Mouse (Mus musculus): ENCODE data around the gene Vash1. TPM values are rescaled to one million over a fixed set of nuclear protein-coding genes. Genes with fewer than 3 reads are reported as not detected.

Vash1 gene
- under 1 TPM in 1 of 3 experiments, not detected in 2; 0.21 TPM for polyA plus RNA-seq (2017; shearing (Covaris generic))

GRCm38 (mm10) chr12:86678591-86679545 lies at the start of gene Vash1:
TSS of gene Vash1 (plus strand) at chr12:86678700.
- ATAC-seq = no peak

- ATAC-seq = no peak
Measured at GRCm38 (mm10) chr12:86628783-86629172, 49.7 kb upstream of the Vash1 start.

DNA sequence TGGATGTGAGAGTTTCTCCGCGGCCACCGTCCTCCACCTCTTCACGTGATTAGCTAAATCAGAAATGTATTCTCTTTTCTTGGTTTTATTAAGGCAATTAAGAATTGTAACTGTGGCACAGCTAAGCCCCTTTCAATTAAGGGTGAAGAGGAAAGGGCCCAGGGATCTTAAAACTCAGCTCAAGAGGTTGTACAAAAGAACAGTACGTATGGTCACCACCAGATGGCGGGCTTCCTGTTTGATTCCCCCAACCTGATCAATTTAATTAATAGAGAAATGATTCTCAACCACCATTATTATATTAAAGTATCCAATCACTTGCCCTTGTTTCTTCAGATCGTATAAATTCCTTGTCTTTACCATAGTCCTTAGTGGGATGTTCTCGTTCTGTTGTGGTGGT lies 36.7 kb upstream of the Vash1 start:
- no peak for ATAC-seq

DNA sequence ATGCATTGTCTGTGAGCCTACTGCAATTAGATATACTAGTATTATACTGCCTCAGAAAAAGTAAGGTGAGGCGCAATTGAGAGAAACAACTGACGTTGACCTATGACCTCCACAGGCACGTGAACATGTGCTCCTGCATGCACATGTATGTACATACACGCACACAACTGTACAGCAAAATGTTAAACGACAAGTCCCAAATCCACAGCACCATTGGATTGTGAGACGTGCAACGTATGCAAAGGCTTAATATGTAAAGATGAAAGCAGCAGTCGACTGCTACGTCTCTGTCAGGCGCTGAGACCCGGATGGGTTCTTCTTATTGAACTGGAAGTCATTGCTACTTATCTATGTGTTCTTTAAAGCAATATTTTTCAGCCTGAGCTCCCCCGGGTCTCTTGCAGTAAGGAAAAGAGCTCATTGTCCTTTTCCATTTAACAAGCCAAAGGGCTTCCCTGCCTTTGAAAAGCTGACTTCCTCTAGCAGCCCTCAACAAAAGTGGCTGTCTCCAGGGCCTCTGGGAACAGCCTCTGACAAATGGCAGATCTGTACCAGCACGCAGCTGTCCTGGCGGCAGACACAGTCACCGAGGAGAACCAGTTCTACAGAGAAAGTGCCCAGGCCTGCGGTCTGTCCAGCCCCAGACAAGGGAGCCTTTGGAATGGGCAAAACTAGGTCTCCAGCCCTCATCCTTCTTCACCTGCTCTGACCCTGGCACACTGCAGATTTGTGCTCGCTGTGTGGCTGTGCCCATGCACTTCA lies 33.8 kb upstream of the Vash1 start:
- ATAC-seq = no peak

DNA sequence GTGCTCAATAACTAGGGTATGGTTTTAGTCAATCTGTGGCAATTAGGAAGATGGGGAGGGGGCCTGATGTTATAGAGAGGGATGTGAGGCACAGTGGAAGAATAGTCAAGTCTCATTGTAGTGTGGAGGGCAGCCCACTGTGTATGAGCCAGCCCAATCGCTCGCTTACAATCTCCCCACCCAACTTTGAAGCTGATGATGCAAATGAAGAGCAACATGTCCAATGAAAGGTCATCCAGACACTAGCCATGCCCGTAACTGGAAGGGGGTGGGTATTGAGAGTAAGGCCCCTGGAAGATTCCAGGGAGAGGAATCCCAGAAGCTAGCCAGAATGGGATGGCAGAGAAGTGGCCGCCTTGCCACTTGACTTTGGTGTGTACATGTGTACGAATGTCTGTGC lies 33.0 kb upstream of the Vash1 start:
- ATAC-seq = no peak

GRCm38 (mm10) chr12:86646831-86647230 lies 31.7 kb upstream of the Vash1 start:
- ATAC-seq = no peak

DNA sequence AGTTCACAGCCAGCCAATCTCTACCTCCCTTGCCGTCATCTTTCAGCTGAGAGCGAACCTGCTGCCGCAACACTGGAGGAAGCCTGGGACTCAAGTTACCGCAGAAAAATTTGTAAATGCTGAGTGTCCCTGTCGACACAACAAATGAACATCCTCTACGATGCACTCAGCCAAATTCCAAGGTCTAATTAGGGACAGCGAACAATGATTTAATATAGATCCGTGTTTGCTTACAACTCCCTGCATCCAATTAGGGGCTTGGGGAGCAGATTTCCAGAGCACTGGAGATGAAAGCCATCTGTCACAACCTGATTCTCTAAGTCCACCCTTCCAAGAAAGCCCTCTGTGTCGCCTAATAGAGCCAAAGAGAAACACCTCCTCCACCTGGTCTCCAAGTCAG lies 31.2 kb upstream of the Vash1 start:
- no peak for ATAC-seq

DNA sequence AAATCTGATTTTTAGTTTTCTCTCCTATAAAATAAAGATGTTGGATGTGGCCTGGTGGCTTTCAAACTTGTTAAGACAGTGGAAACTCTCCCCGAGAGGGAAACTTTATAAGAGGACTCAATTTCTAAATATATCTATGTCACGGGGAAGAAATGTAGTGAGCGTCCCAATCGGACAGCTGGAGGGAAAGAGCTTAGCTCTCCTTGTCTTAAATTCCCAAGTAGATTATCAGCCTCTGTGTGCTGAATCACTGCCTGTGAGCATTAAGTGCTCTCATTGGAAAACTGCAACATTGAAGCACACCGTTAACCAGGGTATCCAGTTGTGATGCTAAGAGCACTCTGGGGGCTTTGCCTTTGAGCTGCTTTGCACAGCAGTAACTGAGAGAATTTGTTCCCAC lies 30.8 kb upstream of the Vash1 start:
- no peak for ATAC-seq

GRCm38 (mm10) chr12:86648489-86648888 lies 30.0 kb upstream of the Vash1 start:
- no peak for ATAC-seq

DNA sequence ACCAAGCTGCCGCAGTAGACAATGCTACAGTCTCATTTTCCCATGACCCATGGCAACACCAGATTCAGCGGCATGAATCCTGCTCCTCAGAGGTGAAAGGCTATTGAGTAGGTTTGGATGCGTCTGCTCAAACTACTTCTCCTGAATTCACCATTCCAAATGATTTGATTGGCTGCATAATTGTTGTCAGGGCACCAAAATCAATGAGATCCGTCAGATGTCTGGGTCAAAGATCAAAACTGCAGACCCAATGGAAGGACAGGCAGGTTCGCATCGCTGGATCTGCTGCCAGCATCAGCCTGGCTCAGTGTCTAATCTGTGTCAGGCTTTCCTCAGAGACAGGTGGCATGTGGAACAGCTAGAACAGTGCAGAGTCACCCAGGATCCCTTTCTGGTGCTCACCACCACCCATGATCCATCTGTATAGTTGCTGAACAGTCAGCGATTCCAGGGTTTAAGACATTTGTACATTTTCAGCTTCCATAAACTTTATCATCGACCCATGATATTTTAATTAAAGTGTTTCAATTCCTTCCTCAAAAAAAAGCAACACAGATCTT lies 27.1 kb upstream of the Vash1 start:
- ATAC-seq = no peak

- no peak for ATAC-seq
Measured at GRCm38 (mm10) chr12:86652570-86653041, 25.9 kb upstream of the Vash1 start.

DNA sequence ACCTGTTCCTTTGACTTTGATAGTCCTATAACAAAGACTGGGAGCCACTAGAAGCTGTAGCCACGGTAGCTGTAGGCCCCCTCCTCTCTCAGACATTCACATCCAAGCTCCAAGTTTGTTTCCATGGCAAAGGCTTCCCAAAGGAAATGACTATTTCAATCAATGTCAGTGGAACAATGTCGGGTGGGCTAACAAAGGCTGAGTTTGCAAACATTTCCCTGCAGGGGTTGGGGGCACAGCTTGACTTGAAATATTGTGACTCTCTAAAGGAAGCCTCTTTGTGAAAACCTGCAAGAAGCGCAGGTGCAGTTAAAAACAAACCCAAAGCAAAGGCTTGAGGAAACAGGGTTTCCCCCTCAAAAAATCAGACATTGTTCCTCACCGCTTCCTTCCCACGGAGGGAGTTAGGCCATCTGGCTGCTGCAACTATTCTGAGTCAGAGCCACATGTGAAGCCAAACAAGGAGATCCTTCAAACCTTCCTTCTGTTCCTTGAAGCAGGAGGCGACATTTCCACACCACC lies 19.0 kb upstream of the Vash1 start:
- ATAC-seq = no peak

- no peak for ATAC-seq
Measured at GRCm38 (mm10) chr12:86660466-86660865, 18.0 kb upstream of the Vash1 start.

GRCm38 (mm10) chr12:86665656-86666055 lies 12.8 kb upstream of the Vash1 start:
- ATAC-seq = no peak

DNA sequence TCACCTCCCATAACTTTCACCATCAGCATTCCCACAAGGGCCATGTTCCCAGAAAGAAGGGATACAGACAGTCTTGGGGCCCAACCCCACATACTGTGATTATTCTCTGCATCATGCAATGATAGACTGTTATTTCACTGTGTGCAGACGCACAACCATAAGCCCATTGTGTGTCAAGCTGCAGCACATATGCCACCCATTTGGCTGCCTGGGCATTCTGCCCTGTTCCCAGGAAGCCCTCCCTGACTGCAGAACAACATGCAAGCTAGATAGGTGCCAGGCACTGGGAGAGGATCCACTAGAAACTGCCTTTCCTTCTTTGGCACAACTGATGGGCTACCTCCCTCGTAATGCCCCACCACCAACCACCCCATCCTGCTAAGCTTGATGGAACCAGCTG lies 10.1 kb upstream of the Vash1 start:
- ATAC-seq = no peak

DNA sequence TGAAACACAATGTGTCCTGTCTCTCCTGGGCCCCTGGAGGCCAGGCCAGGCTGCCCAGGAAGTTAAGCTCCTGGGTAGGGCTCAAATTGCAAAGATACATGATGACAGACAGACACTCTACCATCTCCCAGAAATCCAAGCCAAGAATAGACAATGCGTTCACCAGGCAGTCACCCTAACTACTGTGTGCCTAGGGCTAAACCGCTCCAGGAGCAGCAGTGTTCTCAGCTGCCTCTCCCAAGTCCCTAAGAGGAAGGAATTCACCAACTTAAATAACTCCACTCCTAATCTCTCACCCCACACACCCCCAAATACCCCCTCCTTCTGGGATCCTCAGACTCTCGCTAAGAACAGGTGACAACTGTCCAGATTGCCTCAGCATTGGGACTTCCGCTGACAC lies 6.4 kb upstream of the Vash1 start:
- no peak for ATAC-seq

DNA sequence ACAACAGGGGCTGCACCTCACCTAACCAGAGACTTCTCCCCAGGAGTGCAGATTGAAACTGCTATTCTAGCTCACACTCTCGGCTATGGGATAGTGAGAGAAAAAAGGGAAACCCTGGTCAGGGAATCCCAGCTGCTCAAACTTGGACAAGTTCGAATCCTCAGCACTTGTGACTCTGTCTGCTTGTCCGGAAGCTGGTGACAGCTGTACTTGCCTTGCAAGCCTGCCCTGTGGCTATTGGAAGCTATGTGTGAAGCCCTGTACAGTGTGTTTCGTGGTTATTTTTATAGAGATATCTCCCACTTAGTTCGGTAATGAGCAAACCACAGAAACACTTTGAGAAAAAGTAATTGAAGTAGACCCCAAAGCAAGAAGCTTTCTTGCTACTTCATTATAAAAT lies 6.0 kb upstream of the Vash1 start:
- no peak for ATAC-seq

GRCm38 (mm10) chr12:86679546-86679930 lies 1.0 kb downstream of the Vash1 start:
- ATAC-seq = no peak

GRCm38 (mm10) chr12:86679991-86680491 lies 1.5 kb downstream of the Vash1 start:
- no peak for ATAC-seq

DNA sequence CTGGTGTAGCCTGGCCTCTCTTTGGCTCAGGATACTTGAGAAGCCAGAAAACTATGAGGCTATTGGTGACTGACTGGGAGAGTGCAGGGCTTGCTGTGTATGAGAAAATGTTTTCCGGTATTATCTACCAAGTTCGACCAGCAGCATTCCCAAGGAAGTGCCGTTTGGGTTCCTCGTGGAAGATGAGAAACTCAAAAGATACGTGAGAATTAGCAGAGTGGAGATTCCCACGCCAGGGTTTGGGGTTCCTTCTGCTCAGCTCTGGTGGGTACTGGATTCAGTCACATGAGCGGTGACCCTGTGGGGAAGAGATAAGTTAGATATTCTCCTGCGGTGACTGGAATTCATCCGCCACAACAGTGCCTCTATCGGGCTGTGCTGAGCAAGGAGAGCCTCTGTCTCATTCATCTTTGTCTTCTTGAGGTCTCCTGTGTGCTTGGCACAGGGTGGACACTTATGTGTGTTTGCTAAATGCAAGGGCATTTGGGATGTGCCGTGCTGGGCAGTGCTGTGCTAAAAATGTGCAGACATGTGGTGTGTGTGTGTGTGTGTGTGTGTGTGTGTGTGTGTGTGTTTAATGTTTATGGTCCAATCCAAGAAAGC lies 2.2 kb downstream of the Vash1 start:
- no peak for ATAC-seq

DNA sequence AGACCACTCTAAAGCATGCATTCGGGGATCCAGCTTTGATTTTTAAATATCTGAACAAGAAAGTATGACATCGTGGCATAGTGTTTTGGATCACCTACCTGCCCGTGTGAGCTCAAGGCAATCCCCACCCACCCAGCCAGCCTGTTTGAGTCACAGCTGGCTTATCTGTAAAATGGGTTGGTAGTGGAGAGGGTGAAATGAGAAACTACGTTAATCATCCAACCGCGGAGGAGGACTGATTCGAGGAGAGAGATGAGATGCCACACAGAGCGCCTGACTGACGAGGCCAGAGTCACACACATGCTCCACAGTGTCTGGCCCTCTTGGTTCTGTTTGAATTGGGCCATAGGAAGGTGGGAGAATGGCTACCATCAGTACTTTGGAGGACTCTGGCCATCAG lies 3.1 kb downstream of the Vash1 start:
- no peak for ATAC-seq

DNA sequence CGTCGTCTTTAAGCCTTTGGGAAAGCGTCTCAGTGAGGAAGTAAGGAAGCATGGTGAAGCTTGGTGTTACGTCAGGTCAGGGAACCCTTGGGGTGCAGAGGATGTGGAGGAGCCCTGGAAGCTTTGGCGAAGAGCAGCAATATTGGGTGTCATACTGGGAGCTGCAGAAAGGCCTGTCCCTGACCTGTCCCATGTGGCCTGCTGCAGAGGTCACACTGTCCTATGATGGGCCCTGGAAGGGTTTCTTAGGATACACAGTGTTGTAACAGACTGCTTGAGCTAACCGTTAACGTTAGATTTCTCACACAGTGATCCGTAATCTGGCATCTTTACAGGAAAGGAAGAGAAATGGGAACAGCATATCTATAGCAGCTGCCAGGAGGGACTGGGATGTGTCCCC lies 3.7 kb downstream of the Vash1 start:
- no peak for ATAC-seq

GRCm38 (mm10) chr12:86683698-86684097 lies 5.2 kb downstream of the Vash1 start:
- no peak for ATAC-seq

All from inflammation-experienced regulatory T-cells, adult 6 months (primary cell).